Mouse (Mus musculus): Measurements from ENCODE around the gene Rabep1. TPM values are rescaled to one million over a fixed set of nuclear protein-coding genes. Genes with fewer than 3 reads are reported as not detected.

The Rabep1 gene
- polyA plus RNA-seq, 1 experiment = 2.9 TPM

DNA sequence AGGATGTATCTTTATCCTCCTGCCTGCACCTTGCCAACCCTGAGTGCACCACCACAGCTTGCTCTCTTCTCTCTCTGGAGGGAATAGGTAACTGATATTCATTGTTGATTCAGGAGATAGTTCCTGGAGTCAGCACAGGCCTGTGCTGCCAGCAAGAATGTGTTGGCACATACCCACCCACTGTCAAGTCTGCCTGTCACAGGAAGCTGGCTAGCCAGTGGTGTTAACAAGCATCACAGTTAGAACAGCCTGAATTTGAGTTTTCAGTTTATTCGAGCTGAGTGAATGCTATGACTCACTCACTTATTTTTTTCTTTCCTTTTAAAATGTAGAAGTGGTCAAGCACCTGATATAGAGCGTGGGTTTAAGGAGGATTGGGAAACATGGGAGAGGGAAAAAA, 73.3 kb downstream of the Rabep1 start:
- no peaks in the 10 kb centered on the region for H3K9me3 ChIP-seq
- no peaks in the 10 kb centered on the region for H3K27me3 ChIP-seq (replicated peaks)
- H3K4me3 ChIP-seq (replicated peaks) = no peak overlapping the region
- H3K36me3 ChIP-seq (replicated peaks; ENCODE audit: low read length) = peaks cover 86% of the 10 kb centered on the region
- peaks cover 14% of the 10 kb centered on the region for H3K4me1 ChIP-seq
- TF ChIP-seq GATA1 (IDR thresholded peaks at IDR 0.05; ENCODE audit: borderline replicate concordance, low read length) (no peak), FLI1 (IDR thresholded peaks at IDR 0.05; ENCODE audit: low read length) (no peak)

DNA sequence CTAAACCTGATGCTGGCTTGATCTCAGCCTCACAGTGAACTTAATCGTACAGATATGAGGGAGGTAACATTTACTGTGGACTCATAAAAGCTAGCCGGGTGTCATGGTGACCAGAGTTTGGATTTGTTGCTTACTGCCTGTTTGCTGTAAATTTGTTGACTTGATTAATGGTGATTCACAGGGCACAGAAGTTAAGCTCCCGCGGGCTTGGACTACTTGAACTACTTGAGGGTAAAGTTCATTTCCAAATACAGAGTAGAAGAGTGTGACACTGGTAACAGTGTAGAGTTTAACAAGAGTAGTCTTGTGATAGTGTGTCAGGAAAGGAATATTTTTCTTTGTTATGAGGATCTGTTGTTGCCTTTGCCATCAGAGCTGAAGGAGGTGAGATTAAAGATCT, 74.9 kb downstream of the Rabep1 start:
- Histone ChIP-seq H3K36me3 (replicated peaks; ENCODE audit: low read length) (peaks cover 93% of the 10 kb centered on the region), H3K27me3 (replicated peaks) (no peaks in the 10 kb centered on the region), H3K4me3 (replicated peaks) (no peak overlapping the region), H3K9me3 (no peaks in the 10 kb centered on the region), H3K4me1 (peaks cover 14% of the 10 kb centered on the region)
- TF ChIP-seq FLI1 (IDR thresholded peaks at IDR 0.05; ENCODE audit: low read length) (no peak), GATA1 (IDR thresholded peaks at IDR 0.05; ENCODE audit: borderline replicate concordance, low read length) (no peak)

DNA sequence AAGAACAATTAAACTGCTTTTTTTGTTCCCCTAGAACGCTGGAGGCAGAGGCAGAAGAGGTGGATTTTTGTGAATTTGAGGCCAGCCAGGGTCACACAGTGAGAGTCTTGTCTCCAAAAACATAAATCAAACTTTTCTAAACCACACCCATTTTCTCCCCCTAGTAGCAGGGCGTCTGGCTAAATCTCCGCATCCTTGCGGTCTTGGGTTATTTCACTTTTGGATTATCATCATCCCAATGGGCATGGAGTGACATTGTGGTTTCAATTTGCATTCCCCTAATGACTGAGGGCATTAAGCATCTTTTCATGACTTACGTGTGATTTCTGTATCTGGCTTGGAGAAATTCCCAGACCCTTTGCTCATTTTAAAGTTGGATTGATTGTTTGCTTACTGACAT, 86.9 kb downstream of the Rabep1 start:
- Histone ChIP-seq H3K36me3 (replicated peaks; ENCODE audit: low read length) (peaks cover 87% of the 10 kb centered on the region), H3K4me3 (replicated peaks) (no peak overlapping the region), H3K27me3 (replicated peaks) (no peaks in the 10 kb centered on the region), H3K9me3 (no peaks in the 10 kb centered on the region), H3K4me1 (peaks cover 12% of the 10 kb centered on the region)
- TF ChIP-seq GATA1 (IDR thresholded peaks at IDR 0.05; ENCODE audit: borderline replicate concordance, low read length) (no peak), FLI1 (IDR thresholded peaks at IDR 0.05; ENCODE audit: low read length) (no peak)

DNA sequence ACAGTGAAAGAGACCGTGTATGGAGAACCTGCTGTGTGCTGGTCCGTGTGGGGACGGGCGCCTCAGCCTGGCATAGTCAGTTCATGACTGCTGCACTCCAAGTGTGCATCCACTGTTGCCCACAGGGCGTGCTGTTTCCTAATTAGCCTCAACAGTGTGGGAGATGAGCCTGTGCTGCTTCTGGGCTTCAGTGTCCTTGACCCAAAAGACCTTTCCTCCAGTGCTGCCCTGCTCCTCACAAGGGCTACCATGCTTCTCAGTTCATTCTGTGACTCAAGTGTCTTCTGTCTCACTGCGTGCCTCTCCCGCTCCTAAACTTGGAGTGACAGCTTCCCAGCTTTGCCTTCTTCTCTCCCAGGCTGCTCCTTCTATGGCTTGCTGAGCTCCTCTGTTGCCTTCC, 90.7 kb downstream of the Rabep1 start:
- peaks cover 95% of the 10 kb centered on the region for H3K36me3 ChIP-seq (replicated peaks; ENCODE audit: low read length)

DNA sequence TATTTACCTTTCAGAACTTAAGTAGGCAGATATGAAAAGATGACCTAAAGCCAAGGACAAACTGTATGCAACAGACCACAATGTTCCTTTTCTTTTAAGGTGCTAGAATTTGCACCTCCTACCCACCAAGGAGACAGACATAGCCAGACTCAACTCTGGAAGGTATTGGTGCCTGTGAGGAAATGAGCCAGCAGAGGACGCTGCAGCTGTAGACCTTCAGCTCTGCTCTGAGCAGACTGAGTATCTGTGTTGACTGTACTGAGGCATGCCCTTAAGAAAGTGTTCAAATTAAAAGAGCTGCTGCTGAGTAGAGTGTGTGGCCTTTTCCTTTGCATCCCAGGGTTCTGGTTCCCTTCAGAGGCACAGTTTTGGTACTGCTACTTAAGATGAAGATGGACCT, 98.0 kb downstream of the Rabep1 start:
- H3K27me3 ChIP-seq (replicated peaks) = no peaks in the 10 kb centered on the region
- H3K4me3 ChIP-seq (replicated peaks) = no peak overlapping the region
- H3K36me3 ChIP-seq (replicated peaks; ENCODE audit: low read length) = peaks cover 96% of the 10 kb centered on the region
- no peaks in the 10 kb centered on the region for H3K9me3 ChIP-seq
- peaks cover 5% of the 10 kb centered on the region for H3K4me1 ChIP-seq
- no peak for TF ChIP-seq FLI1 (IDR thresholded peaks at IDR 0.05; ENCODE audit: low read length)
- TF ChIP-seq GATA1 (IDR thresholded peaks at IDR 0.05; ENCODE audit: borderline replicate concordance, low read length) = no peak

More for the DNA sequence above, 90.7 kb downstream of the Rabep1 start:
- Histone ChIP-seq H3K27me3 (replicated peaks) (no peaks in the 10 kb centered on the region), H3K9me3 (no peaks in the 10 kb centered on the region), H3K4me1 (peaks cover 13% of the 10 kb centered on the region), H3K4me3 (replicated peaks) (no peak overlapping the region)
- no peak for TF ChIP-seq FLI1 (IDR thresholded peaks at IDR 0.05; ENCODE audit: low read length)
- no peak for TF ChIP-seq GATA1 (IDR thresholded peaks at IDR 0.05; ENCODE audit: borderline replicate concordance, low read length)

DNA sequence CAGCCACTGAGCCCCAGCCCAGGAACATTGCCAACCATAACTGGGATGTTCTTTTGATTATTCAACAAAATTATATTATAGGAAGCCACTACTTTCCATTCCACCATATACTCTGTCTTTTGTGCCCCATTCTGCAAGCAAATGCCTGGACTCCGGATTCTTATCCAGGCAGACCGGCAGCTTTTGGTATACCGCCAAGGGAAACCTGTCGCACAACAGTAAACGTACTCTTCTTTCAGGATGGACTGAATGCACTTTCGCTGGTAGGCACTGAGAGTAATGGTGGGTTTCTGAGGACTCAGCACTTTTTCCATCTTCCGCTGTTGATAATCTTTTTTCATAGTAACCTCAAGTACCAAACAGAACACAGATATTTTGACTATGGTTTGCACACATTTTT, 99.1 kb downstream of the Rabep1 start:
- TF ChIP-seq FLI1 (IDR thresholded peaks at IDR 0.05; ENCODE audit: low read length) (no peak), GATA1 (IDR thresholded peaks at IDR 0.05; ENCODE audit: borderline replicate concordance, low read length) (no peak)
- Histone ChIP-seq H3K9me3 (no peaks in the 10 kb centered on the region), H3K4me1 (no peaks in the 10 kb centered on the region), H3K27me3 (replicated peaks) (no peaks in the 10 kb centered on the region), H3K36me3 (replicated peaks; ENCODE audit: low read length) (peaks cover 96% of the 10 kb centered on the region), H3K4me3 (replicated peaks) (no peak overlapping the region)

DNA sequence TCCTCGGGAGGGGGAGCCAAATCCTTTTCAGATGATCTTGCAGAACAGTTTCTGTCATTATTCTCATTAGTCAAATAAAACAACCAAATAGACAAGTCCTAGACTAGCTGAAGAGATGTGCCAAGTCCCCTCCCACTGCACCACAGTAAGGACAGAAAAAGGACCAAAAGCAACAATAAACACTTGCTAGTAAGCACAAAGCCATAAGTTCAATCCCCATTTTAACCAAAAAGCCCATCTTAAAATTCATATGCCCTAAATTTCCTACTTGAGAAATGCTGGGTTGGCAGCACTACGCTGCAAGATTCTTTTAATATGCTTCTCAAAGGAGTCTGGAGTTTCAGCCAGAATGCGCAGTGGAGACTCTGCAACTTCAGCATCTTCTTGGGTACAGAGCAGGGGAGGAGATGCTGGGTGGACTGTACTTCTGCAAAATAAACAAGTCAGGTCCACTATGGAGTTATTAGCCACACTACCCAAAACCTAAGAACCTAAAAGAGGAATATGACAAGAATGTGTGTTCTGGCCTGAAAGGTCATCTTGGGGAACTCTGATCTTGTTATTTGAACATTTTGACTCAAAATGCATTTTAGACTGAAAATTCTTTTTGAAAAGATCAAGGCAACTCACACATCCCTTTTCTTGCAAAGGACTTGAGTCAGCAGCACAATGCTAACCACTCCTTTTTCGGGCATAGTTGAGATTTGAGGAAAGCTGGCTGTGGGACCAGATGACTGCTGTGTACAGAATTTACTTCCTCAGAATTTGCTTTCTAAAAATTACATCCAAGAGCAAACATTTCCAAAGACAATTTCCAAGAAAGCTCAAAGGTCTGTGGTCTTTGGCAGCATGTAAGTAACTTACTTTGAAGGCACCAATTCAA, 100.6 kb downstream of the Rabep1 start:
- Histone ChIP-seq H3K9me3 (no peaks in the 10 kb centered on the region), H3K36me3 (replicated peaks; ENCODE audit: low read length) (peaks cover 96% of the 10 kb centered on the region), H3K4me1 (no peaks in the 10 kb centered on the region), H3K4me3 (replicated peaks) (no peak overlapping the region), H3K27me3 (replicated peaks) (no peaks in the 10 kb centered on the region)
- TF ChIP-seq GATA1 (IDR thresholded peaks at IDR 0.05; ENCODE audit: borderline replicate concordance, low read length) (no peak), FLI1 (IDR thresholded peaks at IDR 0.05; ENCODE audit: low read length) (no peak)

DNA sequence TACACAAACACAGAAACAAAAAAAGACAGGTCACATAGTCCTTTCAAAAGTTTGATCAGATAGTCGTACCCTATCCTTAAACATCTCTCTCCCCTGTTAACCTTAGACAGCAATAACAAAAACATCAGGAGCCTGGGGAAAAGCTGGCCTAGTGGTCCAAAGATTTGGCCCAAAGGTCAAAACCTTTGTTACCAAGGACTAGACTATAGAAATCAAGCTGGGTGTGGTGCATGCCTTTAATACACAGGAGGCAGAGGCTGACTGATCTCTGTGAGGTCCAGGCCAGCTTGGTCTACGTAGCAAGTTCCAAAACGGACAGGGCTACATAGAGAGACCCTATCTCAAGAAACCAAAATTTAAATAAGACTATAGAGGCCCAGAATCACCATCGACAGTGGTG, 110.1 kb downstream of the Rabep1 start:
- H3K36me3 ChIP-seq (replicated peaks; ENCODE audit: low read length) = peaks cover 97% of the 10 kb centered on the region
- no peaks in the 10 kb centered on the region; the same call in 1 of the 2 replicates for H3K4me1 ChIP-seq
- H3K4me3 ChIP-seq (replicated peaks) = no peak overlapping the region
- TF ChIP-seq FLI1 (IDR thresholded peaks at IDR 0.05; ENCODE audit: low read length) (no peak), GATA1 (IDR thresholded peaks at IDR 0.05; ENCODE audit: borderline replicate concordance, low read length) (no peak)
- H3K9me3 ChIP-seq = no peaks in the 10 kb centered on the region
- no peaks in the 10 kb centered on the region for H3K27me3 ChIP-seq (replicated peaks)

DNA sequence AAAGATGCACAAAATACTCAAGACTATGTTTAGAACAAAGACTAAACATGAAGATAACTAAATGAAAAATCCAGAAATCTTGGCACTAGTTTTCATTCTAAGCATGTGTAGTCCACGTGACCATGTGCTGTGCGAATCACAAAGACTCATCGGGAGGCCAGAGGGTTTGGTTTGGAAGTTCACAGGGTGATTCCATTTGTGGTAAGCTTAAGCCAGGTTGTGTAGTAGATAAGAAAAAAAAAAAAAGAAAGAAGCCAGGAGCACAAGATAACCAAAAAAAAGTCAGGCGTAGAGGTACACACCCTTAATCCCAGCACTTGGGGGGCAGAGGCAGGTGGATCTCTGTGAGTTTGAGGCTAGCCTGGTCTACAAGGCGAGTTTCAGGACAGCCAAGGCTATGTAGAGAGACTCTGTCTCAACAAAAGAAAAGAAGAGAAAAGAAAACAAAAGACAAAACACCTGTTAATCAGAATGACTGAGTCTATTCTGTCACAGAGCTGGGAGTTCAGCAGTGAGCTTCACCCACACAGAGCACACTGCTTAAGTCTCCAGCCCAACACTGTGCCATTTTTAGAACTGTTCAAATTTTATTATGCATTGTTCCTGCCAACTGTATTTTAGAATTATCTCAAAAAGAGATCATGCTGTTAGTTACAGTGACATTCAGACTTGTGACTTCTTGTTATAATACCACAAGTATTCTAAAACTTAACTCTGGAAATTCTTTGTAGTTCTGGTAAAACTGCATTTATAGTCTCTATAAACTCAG, 116.4 kb downstream of the Rabep1 start:
- H3K36me3 ChIP-seq (replicated peaks; ENCODE audit: low read length) = peaks cover 90% of the 10 kb centered on the region
- H3K9me3 ChIP-seq = no peaks in the 10 kb centered on the region
- no peak for TF ChIP-seq GATA1 (IDR thresholded peaks at IDR 0.05; ENCODE audit: borderline replicate concordance, low read length)
- TF ChIP-seq FLI1 (IDR thresholded peaks at IDR 0.05; ENCODE audit: low read length) = no peak
- H3K27me3 ChIP-seq (replicated peaks) = no peaks in the 10 kb centered on the region
- no peak overlapping the region for H3K4me3 ChIP-seq (replicated peaks)
- H3K4me1 ChIP-seq = peaks cover 50% of the 10 kb centered on the region

Data from megakaryocyte, embryonic 14.5 days (primary cell).